Mouse (Mus musculus): ENCODE data around the gene Tdpoz4.
"Not testable (repeated sequence)": the region's sequence is repeated elsewhere in the genome, so short reads cannot be mapped to it uniquely, and the experiment has no call there.

Tdpoz4 gene

DNA sequence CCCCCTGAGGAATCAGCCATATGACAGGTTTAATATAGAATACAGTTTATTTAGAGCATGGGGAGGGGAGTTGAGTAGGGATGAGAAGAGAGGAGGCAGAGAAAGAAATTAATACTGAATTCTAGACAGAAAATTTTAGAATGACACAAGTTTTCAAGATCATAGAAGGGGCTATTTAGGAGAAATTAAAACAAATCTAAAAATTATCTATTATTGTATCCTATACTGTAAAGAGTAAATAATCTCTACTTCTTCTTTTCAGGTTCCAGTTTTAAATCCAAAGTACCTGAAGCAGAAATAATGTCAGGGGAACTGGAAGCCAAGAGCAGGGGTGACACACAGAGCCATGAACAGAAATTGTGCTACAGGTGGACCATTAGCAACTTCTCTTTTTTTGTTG, at the start of gene Tdpoz4:
TSS of gene Tdpoz4 (plus strand) at position 301 of the 400 bp plus-strand sequence.
- CTCF ChIA-PET, POLR2A ChIA-PET: not testable (repeated sequence)

DNA sequence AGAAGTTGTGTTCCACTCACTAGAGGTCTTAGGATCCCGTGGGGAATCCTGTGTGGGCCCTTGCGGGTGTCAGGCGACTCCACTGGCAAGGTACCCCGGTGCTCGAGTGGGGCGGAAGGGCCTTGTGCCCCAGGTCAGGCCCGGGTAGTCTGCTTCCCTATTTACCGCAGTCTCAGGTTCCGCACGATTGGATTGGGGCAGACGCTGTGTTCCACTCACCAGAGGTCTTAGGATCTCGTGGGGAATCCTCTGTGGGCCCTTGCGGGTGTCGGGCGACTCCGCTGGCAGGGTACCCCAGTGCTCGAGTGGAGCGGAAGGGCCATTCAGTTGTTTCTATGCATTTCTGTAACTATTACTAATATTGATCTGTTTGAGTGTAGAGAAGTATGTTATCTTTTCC, 42.2 kb upstream of the Tdpoz4 start:
- POLR2A ChIA-PET, CTCF ChIA-PET: not testable (repeated sequence)

DNA sequence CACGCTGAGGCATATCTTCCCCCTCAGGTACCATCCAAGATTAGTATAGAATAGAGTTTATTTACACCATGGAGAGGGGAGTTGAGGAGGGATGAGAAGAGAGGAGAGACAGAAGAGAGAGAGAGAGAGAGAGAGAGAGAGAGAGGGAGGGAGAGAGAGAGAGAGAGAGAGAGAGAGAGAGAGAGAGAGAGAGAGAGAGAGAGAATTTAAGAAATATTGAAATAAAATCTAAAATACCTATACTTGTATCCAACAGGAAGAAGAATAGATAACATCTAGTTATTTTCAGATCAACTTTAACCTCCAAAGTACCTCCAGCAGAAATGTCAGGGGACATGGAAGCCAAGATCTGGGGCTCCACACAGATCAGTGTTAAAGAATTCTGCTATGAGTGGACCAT, 23.5 kb upstream of the Tdpoz4 start, which contains the start of gene Gm5773:
TSS of gene Gm5773 (plus strand) at position 301 of the 400 bp plus-strand sequence.
- CTCF ChIA-PET, POLR2A ChIA-PET: not testable (repeated sequence)

DNA sequence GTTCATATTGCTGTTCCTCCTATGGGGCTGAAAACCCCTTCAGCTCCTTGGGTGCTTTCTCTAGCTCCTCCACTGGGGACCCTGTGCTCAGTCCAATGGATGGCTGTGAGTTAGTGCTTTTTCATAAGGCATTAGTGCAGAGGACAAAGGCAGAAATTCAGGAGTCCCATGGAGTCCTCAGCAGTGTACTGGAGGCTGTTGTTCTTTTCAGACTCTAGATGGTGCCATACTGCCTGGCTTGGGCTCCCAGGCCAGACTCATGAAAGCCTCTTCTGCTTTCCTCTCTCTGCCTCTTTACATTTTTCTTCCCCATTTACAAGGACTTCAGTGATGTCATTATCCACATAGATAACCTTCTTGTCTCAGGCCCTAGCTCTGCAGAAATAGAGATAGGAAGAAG, 17.1 kb downstream of the Tdpoz4 start:
- CTCF ChIA-PET: not testable (repeated sequence)

DNA sequence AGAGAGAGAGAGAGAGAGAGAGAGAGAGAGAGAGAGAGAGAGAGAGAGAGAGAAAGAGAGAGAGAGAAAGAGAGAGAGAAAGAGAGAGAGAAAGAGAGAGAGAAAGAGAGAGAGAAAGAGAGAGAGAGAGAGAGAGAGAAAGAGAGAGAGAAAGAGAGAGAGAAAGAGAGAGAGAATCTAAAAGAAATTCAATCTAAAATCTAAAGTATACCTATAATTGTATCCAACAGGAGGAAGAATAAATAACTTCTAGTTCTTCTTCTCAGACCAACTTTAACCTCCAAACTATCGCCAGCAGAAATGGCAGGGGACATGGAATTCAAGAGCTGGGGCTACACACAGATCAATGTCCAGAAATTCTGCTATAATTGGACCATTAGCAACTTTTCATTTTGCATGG, 29.5 kb downstream of the Tdpoz4 start, which contains the start of gene Tdpoz3:
TSS of gene Tdpoz3 (plus strand) at position 301 of the 400 bp plus-strand sequence.
- POLR2A ChIA-PET, CTCF ChIA-PET: not testable (repeated sequence)

More for the DNA sequence above, 17.1 kb downstream of the Tdpoz4 start:
- POLR2A ChIA-PET: not testable (repeated sequence)
